Mouse (Mus musculus) limb, embryonic 14.5 days (tissue): ENCODE results near the gene Tusc1. TPM values are rescaled to one million over a fixed set of nuclear protein-coding genes. Genes with fewer than 3 reads are reported as not detected.

Experiments
- ATAC-seq: fragments of 200-750 bp; cut with Nextera tagmentation; 2 replicates; pipeline ENCODE4 v1.8.0; 2017; ENCODE audit warnings: low read depth, moderate number of reproducible peaks, moderate TSS enrichment; ENCODE audit not compliant: low FRiP score
- DNase-seq: peaks from one replicate; pipeline ENCODE4 v3.0.0-alpha.2; 2015; ENCODE audit warnings: low spot score
- H3K27ac ChIP-seq: fragments of 300-500 bp; sonication (generic); replicated peaks from 2 replicates; pipeline ENCODE4 v1.5.1; 2014; ENCODE audit warnings: low read depth, mild to moderate bottlenecking, low read length, moderate library complexity, mixed read lengths
- H3K27me3 ChIP-seq: fragments of 300-500 bp; sonication (generic); 2 replicates; pipeline ENCODE4 v1.6.1; 2014; ENCODE audit warnings: low read length, mixed read lengths; ENCODE audit not compliant: control insufficient read depth, insufficient read depth
- H3K36me3 ChIP-seq: fragments of 300-500 bp; sonication (generic); 2 replicates; pipeline ENCODE4 v1.6.1; 2014; ENCODE audit warnings: mild to moderate bottlenecking, low read length, moderate library complexity, mixed read lengths; ENCODE audit not compliant: control insufficient read depth, insufficient read depth
- H3K4me1 ChIP-seq: fragments of 300-500 bp; sonication (generic); 2 replicates; pipeline ENCODE4 v1.6.1; 2014; ENCODE audit warnings: antibody characterized with exemption, low read length, mixed read lengths; ENCODE audit not compliant: control insufficient read depth, insufficient read depth
- H3K4me2 ChIP-seq: fragments of 300-500 bp; sonication (generic); replicated peaks from 2 replicates; pipeline ENCODE4 v1.6.1; 2014; ENCODE audit warnings: low read depth, mild to moderate bottlenecking, low read length, moderate library complexity; ENCODE audit not compliant: severe bottlenecking
- H3K4me3 ChIP-seq: fragments of 300-500 bp; sonication (generic); replicated peaks from 2 replicates; pipeline ENCODE4 v1.5.1; 2014; ENCODE audit warnings: low read length
- H3K9ac ChIP-seq: fragments of 300-500 bp; sonication (generic); 2 replicates; pipeline ENCODE4 v1.6.1; 2014; ENCODE audit warnings: mild to moderate bottlenecking, low read depth, low read length, moderate library complexity; ENCODE audit not compliant: severe bottlenecking
- H3K9me3 ChIP-seq: fragments of 300-500 bp; sonication (generic); 2 replicates; pipeline ENCODE4 v1.6.1; 2016; ENCODE audit warnings: low read length; ENCODE audit not compliant: control insufficient read depth
- POLR2A ChIP-seq: fragments of 200-500 bp; IDR thresholded peaks from 2 replicates; pipeline ENCODE4 v1.8.0; 2012; ENCODE audit warnings: inconsistent platforms, mild to moderate bottlenecking, moderate library complexity, borderline replicate concordance; ENCODE audit not compliant: insufficient read depth, insufficient read length; ENCODE audit errors: extremely low read depth
- WGBS: fragments of 180-500 bp; shearing (Covaris S2); extraction: QIAGEN DNeasy Blood & Tissue Kit; methylation state at CpG from one replicate; pipeline ENCODE4 v1.1.7; 2014; 5-methylcytosine and 5-hydroxymethylcytosine counted together
- polyA plus RNA-seq, 2 experiments: library from polyadenylated mRNA; depleted of rRNA in 1 of 2; stranded (reverse) in 1 of 2; unstranded in 1 of 2; fragments of >200 nt; fragmentation: Nextera tagmentation in 1 of 2; extraction: Ambion mirVana in 1 of 2; gene quantifications; 2 replicates each; pipeline versions ENCODE4 v1.2.1 to v1.2.3; 2012 to 2014

Gene Tusc1
- polyA plus RNA-seq (2012; rRNA removed), result 9.5 and 12.2 TPM in 2 replicates
- 10.6 and 11.1 TPM in 2 replicates for polyA plus RNA-seq (2014; fragmentation: Nextera tagmentation; extraction: Ambion mirVana)

GRCm38 (mm10) chr4:93335118-93336003 lies at the start of gene Tusc1:
Gene Tusc1, minus strand, starts transcription at chr4:93335511.
- Histone ChIP-seq H3K4me2 (peak within 1 kb of the TSS; percentile 87), H3K27me3 (no peaks in the 10 kb centered on the region), H3K36me3 (no peaks in the 10 kb centered on the region), H3K4me1 (no peaks in the 10 kb centered on the region), H3K9me3 (no peaks in the 10 kb centered on the region), H3K4me3 (peak within 1 kb of the TSS; percentile 73), H3K27ac (peak within 1 kb of the TSS; percentile 94), H3K9ac (peak within 1 kb of the TSS; percentile 97)
- WGBS, result under 1% methylated on average over 41 of the region's 97 CpGs
- DNase-seq (peak; percentile 70), ATAC-seq (peak; percentile 82)
- TF ChIP-seq POLR2A, result no peak

GRCm38 (mm10) chr4:93352930-93353329 lies 17.6 kb upstream of the Tusc1 start:
- no peak for DNase-seq
- Histone ChIP-seq H3K27me3 (no peaks in the 10 kb centered on the region), H3K4me1 (no peaks in the 10 kb centered on the region), H3K9me3 (no peaks in the 10 kb centered on the region), H3K27ac (no peak overlapping the region), H3K4me3 (no peak overlapping the region), H3K36me3 (no peaks in the 10 kb centered on the region), H3K4me2 (no peak overlapping the region), H3K9ac (no peak overlapping the region)
- WGBS, result 69% methylated on average over 2 of the region's 2 CpGs
- TF ChIP-seq POLR2A, result no peak
- ATAC-seq, result no peak

GRCm38 (mm10) chr4:93344357-93344756 lies 9.0 kb upstream of the Tusc1 start:
- 96% methylated on average over 2 of the region's 2 CpGs for WGBS
- TF ChIP-seq POLR2A, result no peak

DNA sequence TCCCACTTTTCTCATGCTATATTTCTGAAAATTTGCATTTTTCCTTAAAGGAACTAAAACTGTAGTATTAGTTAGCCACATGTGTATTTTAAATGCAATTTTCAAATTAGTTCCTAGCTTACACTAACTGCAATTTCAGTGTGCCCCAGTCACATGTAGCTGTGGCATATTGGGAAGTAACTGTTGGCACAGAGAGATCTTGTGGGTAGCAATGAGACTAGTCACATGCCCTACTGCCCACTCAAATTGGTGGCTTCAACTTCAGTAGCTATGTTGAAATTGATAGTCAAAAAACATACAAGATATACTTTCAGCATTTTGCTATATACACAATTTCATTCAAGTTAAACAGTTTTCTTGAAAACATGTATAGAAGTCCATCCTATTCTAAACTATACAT lies 6.3 kb upstream of the Tusc1 start:
- H3K4me1 ChIP-seq, result no peaks in the 10 kb centered on the region
- ATAC-seq (no peak), DNase-seq (no peak)
- no peak overlapping the region for H3K9ac ChIP-seq
- no peaks in the 10 kb centered on the region for H3K36me3 ChIP-seq
- no peak overlapping the region for H3K27ac ChIP-seq
- H3K27me3 ChIP-seq, result no peaks in the 10 kb centered on the region
- no peak overlapping the region for H3K4me2 ChIP-seq
- TF ChIP-seq POLR2A, result no peak
- no peak overlapping the region for H3K4me3 ChIP-seq
- no peaks in the 10 kb centered on the region for H3K9me3 ChIP-seq

More at GRCm38 (mm10) chr4:93344357-93344756, 9.0 kb upstream of the Tusc1 start:
- H3K4me3 ChIP-seq, result no peak overlapping the region
- ATAC-seq (no peak), DNase-seq (no peak)
- H3K4me2 ChIP-seq, result no peak overlapping the region
- H3K9me3 ChIP-seq, result no peaks in the 10 kb centered on the region
- H3K4me1 ChIP-seq, result no peaks in the 10 kb centered on the region
- no peaks in the 10 kb centered on the region for H3K27me3 ChIP-seq
- H3K27ac ChIP-seq, result no peak overlapping the region
- no peaks in the 10 kb centered on the region for H3K36me3 ChIP-seq
- no peak overlapping the region for H3K9ac ChIP-seq

GRCm38 (mm10) chr4:93337977-93338376 lies 2.7 kb upstream of the Tusc1 start:
- WGBS, result 80% methylated on average over 3 of the region's 3 CpGs
- no peak for TF ChIP-seq POLR2A
- Histone ChIP-seq H3K27ac (no peak overlapping the region), H3K4me2 (no peak overlapping the region), H3K4me1 (no peaks in the 10 kb centered on the region), H3K36me3 (no peaks in the 10 kb centered on the region), H3K27me3 (no peaks in the 10 kb centered on the region), H3K9me3 (no peaks in the 10 kb centered on the region), H3K4me3 (no peak overlapping the region), H3K9ac (no peak overlapping the region)
- no peak for DNase-seq
- no peak for ATAC-seq
